Mouse (Mus musculus) kidney, postnatal 14 days (tissue): Measurements from ENCODE around the gene Ankrd13b.

ENCODE experiments used
- DNase-seq: peaks from one replicate; pipeline ENCODE4 v3.0.0; 2022; ENCODE audit warnings: mixed read lengths

Ankrd13b gene

GRCm38 (mm10) chr11:77461856-77462255, 27.6 kb downstream of the Ankrd13b start:
- no peak for DNase-seq

- DNase-seq, result no peak
These were observed 32.6 kb downstream of the Ankrd13b start for GRCm38 (mm10) chr11:77456866-77457265.

GRCm38 (mm10) chr11:77455770-77456510, 33.5 kb downstream of the Ankrd13b start:
- no peak for DNase-seq

- DNase-seq, result no peak
These were observed 36.1 kb downstream of the Ankrd13b start for GRCm38 (mm10) chr11:77453388-77453787.

- no peak for DNase-seq
These were observed 37.8 kb downstream of the Ankrd13b start for GRCm38 (mm10) chr11:77451670-77452069.

GRCm38 (mm10) chr11:77449224-77449623, 40.3 kb downstream of the Ankrd13b start:
- DNase-seq, result no peak

GRCm38 (mm10) chr11:77446628-77447041, 42.8 kb downstream of the Ankrd13b start:
- DNase-seq, result peak; percentile 72

- DNase-seq, result peak; percentile 73
These were observed 44.5 kb downstream of the Ankrd13b start for GRCm38 (mm10) chr11:77444939-77445338.

GRCm38 (mm10) chr11:77442186-77443170, 47.0 kb downstream of the Ankrd13b start:
- DNase-seq, result peak; percentile 79

GRCm38 (mm10) chr11:77441020-77441419, 48.5 kb downstream of the Ankrd13b start:
- no peak for DNase-seq

- no peak for DNase-seq
These were observed 49.4 kb downstream of the Ankrd13b start for GRCm38 (mm10) chr11:77440081-77440480.

GRCm38 (mm10) chr11:77437026-77437425, 52.5 kb downstream of the Ankrd13b start:
- DNase-seq, result no peak

- no peak for DNase-seq
These were observed 61.0 kb downstream of the Ankrd13b start for GRCm38 (mm10) chr11:77428446-77428845.

- no peak for DNase-seq
These were observed 66.2 kb downstream of the Ankrd13b start for GRCm38 (mm10) chr11:77423175-77423859.
